ENCODE assay signal across 16 mouse cellular contexts in the genomic region with DNA sequence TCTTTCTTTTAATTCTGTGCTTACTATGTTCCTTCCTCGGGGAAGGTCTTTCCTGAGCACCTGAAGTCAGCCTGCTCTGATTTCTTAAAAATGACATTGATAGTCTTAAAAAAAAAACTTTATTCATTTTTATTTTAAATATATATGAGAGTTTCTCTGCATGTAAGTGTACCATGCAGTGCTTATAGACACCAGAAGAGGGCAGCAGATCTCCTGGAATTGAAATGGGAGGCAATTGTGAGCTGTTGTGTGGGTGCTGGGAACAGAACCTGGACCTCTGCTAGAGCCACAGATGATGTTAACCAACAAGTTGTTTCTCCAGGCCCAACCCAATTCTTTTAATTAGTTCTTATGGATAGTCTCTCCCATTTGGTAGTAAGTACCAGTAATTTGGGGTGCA. TPM values are rescaled to one million over a fixed set of nuclear protein-coding genes. Genes with fewer than 3 reads are reported as not detected.
DNase-seq lines count a peak whose midpoint lies in the region; ATAC-seq and TF ChIP-seq lines count a peak whose summit lies in the region.
"Had no signal": no experiment of that assay in that cellular context is flagged by ENCODE, and none has a peak within 500 bp of the region (broad histone marks: within the 10 kb centered on the region; RNA-seq: fewer than 3 reads in every experiment).

No protein-coding gene starts in this region.

- no peak overlapping the region for H3K4me3 ChIP-seq in kidney, adult 2 months (ENCODE audit: insufficient read depth, low read depth, low read length)
- H3K4me3 ChIP-seq in midbrain, embryonic 12.5 days = no peak overlapping the region
- H3K4me3 ChIP-seq in midbrain, embryonic 14.5 days (replicated peaks; ENCODE audit: low read depth, low read length) = no peak overlapping the region
- H3K4me3 ChIP-seq in small intestine, adult 2 months (ENCODE audit: low read depth, low read length) = no peak overlapping the region
- H3K4me3 ChIP-seq: embryonic facial prominence, embryonic 15.5 days; forebrain, embryonic 12.5 days; hindbrain, embryonic 13.5 days; limb, embryonic 12.5 days had no signal

- no peaks in the 10 kb centered on the region for H3K9me3 ChIP-seq in midbrain, embryonic 12.5 days
- H3K9me3 ChIP-seq in midbrain, embryonic 14.5 days (ENCODE audit: control insufficient read depth, low read length) = no peaks in the 10 kb centered on the region
- H3K9me3 ChIP-seq: embryonic facial prominence, embryonic 15.5 days; forebrain, embryonic 12.5 days; hindbrain, embryonic 13.5 days had no signal

- no peak overlapping the region for H3K4me2 ChIP-seq in midbrain, embryonic 12.5 days (replicated peaks)
- no peak overlapping the region for H3K4me2 ChIP-seq in midbrain, embryonic 14.5 days (ENCODE audit: low read length)
- H3K4me2 ChIP-seq: embryonic facial prominence, embryonic 15.5 days; forebrain, embryonic 12.5 days; hindbrain, embryonic 13.5 days; limb, embryonic 12.5 days had no signal

- H3K36me3 ChIP-seq in kidney, adult 2 months (ENCODE audit: control insufficient read depth, insufficient read depth, low read length) = no peaks in the 10 kb centered on the region
- no peaks in the 10 kb centered on the region for H3K36me3 ChIP-seq in midbrain, embryonic 12.5 days
- no peaks in the 10 kb centered on the region for H3K36me3 ChIP-seq in midbrain, embryonic 14.5 days (ENCODE audit: control insufficient read depth, insufficient read depth, low read length)
- no peaks in the 10 kb centered on the region for H3K36me3 ChIP-seq in small intestine, adult 2 months (ENCODE audit: control insufficient read depth, insufficient read depth, low read length)
- H3K36me3 ChIP-seq: embryonic facial prominence, embryonic 15.5 days; forebrain, embryonic 12.5 days; hindbrain, embryonic 13.5 days; limb, embryonic 12.5 days had no signal

- no peak overlapping the region for H3K27ac ChIP-seq in kidney, adult 2 months (ENCODE audit: insufficient read depth, low read depth, low read length)
- H3K27ac ChIP-seq in midbrain, embryonic 12.5 days (replicated peaks) = peak overlapping the region; percentile 40; the same call in 1 of the 2 replicates
- no peak overlapping the region for H3K27ac ChIP-seq in midbrain, embryonic 14.5 days (replicated peaks; ENCODE audit: low read depth, low read length)
- H3K27ac ChIP-seq in small intestine, adult 2 months (ENCODE audit: insufficient read depth, low read depth, low read length) = no peak overlapping the region
- H3K27ac ChIP-seq: embryonic facial prominence, embryonic 15.5 days; forebrain, embryonic 12.5 days; hindbrain, embryonic 13.5 days; limb, embryonic 12.5 days had no signal

- TF ChIP-seq POLR2A in kidney, adult 2 months (IDR thresholded peaks at IDR 0.05; ENCODE audit: low read depth, low read length) = no peak
- no peak for TF ChIP-seq POLR2A in small intestine, adult 2 months (IDR thresholded peaks at IDR 0.05; ENCODE audit: low read depth, low read length)

- ATAC-seq in midbrain, embryonic 12.5 days (ENCODE audit: low FRiP score, low read depth) = no peak
- ATAC-seq in midbrain, embryonic 14.5 days (ENCODE audit: low FRiP score, low TSS enrichment) = no peak

- DNase-seq in kidney, adult 2 months = no peak
- no peak for DNase-seq in kidney, postnatal 10 days
- no peak for DNase-seq in midbrain, embryonic 14.5 days
- DNase-seq in ES-CJ7 (ENCODE audit: low read depth, low spot score) = peak; percentile 35
- no peak for DNase-seq in right cerebral cortex, postnatal 14 days
- DNase-seq: cerebellum, adult 2 months; heart, adult 18-20 months; kidney, adult 18-20 months; lung, adult 18-20 months; retina, postnatal 1 day had no signal

- no peaks in the 10 kb centered on the region for H3K27me3 ChIP-seq in kidney, adult 2 months (replicated peaks; ENCODE audit: control insufficient read depth, insufficient read depth, low read length)
- no peaks in the 10 kb centered on the region for H3K27me3 ChIP-seq in midbrain, embryonic 12.5 days
- no peaks in the 10 kb centered on the region for H3K27me3 ChIP-seq in midbrain, embryonic 14.5 days (ENCODE audit: control insufficient read depth, insufficient read depth, low read length)
- H3K27me3 ChIP-seq in small intestine, adult 2 months (ENCODE audit: control insufficient read depth, insufficient read depth, low read length) = no peaks in the 10 kb centered on the region
- H3K27me3 ChIP-seq: embryonic facial prominence, embryonic 15.5 days; forebrain, embryonic 12.5 days; hindbrain, embryonic 13.5 days had no signal

- 0 out of 2 replicates have a peak, but pooled peaks have one; percentile 18 for TF ChIP-seq CTCF in kidney, adult 2 months (conservative IDR thresholded peaks at IDR 0.05; ENCODE audit: insufficient read depth, insufficient read length, low read depth, low read length)
- 0 out of 2 replicates have a peak, but pooled peaks have one; percentile 9 for TF ChIP-seq CTCF in small intestine, adult 2 months (IDR thresholded peaks at IDR 0.05; ENCODE audit: extremely low read depth, insufficient read length, insufficient replicate concordance, low read depth, low read length)

- no peaks in the 10 kb centered on the region for H3K4me1 ChIP-seq in kidney, adult 2 months (ENCODE audit: control insufficient read depth, insufficient read depth, low read length)
- H3K4me1 ChIP-seq in midbrain, embryonic 12.5 days = no peaks in the 10 kb centered on the region
- no peaks in the 10 kb centered on the region for H3K4me1 ChIP-seq in midbrain, embryonic 14.5 days (ENCODE audit: control insufficient read depth, insufficient read depth, low read length)
- no peaks in the 10 kb centered on the region for H3K4me1 ChIP-seq in small intestine, adult 2 months (ENCODE audit: control insufficient read depth, insufficient read depth, insufficient read length, low read length)
- H3K4me1 ChIP-seq: embryonic facial prominence, embryonic 15.5 days; forebrain, embryonic 12.5 days; limb, embryonic 12.5 days had no signal

- H3K9ac ChIP-seq in midbrain, embryonic 12.5 days (replicated peaks) = no peak overlapping the region
- no peak overlapping the region for H3K9ac ChIP-seq in midbrain, embryonic 14.5 days (replicated peaks; ENCODE audit: low read length)
- H3K9ac ChIP-seq: embryonic facial prominence, embryonic 15.5 days; forebrain, embryonic 12.5 days; hindbrain, embryonic 13.5 days; limb, embryonic 12.5 days had no signal

- WGBS in kidney, adult 2 months = 92% methylated on average over 1 of the region's 1 CpGs
- 88% methylated on average over 1 of the region's 1 CpGs for WGBS in midbrain, embryonic 12.5 days
- WGBS in midbrain, embryonic 14.5 days = 50% methylated on average over 1 of the region's 1 CpGs
- WGBS in small intestine, adult 2 months = 73% methylated on average over 1 of the region's 1 CpGs

RNA-seq across cellular contexts. Expression of a gene that starts 18.1 kb away (rescaled TPM):
- 88.5 and 90.9 TPM in 2 replicates for polyA plus RNA-seq in kidney, adult 2 months (2012; rRNA removed)
- 42.9 and 46.0 TPM in 2 replicates for polyA plus RNA-seq in midbrain, embryonic 12.5 days (2016; fragmentation: Nextera tagmentation; extraction: Ambion mirVana)
- polyA plus RNA-seq in midbrain, embryonic 14.5 days (2014; fragmentation: Nextera tagmentation; extraction: Ambion mirVana) = 33.3 and 40.1 TPM in 2 replicates
- 2.4 and 4.3 TPM in 2 replicates for polyA plus RNA-seq in small intestine, adult 2 months (2012; rRNA removed)
